Mouse (Mus musculus) spleen, adult 18-20 months (tissue): Measurements from ENCODE around the gene Ubn2.
"Not testable (repeated sequence)": the region's sequence is repeated elsewhere in the genome, so short reads cannot be mapped to it uniquely, and the experiment has no call there.

Experiments
- DNase-seq, 2 experiments: peaks; one replicate each; pipeline ENCODE4 v3.0.0; 2022; ENCODE audit warnings: mixed read lengths in 2 of 2

Gene Ubn2

GRCm38 (mm10) chr6:38433261-38434033 lies at the start of gene Ubn2:
Gene Ubn2, plus strand, starts transcription at chr6:38433950.
- peak; percentile 94 to 98 for DNase-seq

GRCm38 (mm10) chr6:38389671-38390070 lies 44.1 kb upstream of the Ubn2 start:
- DNase-seq, result peak in 1 of 2 experiments; percentile 9

- DNase-seq, result peak in 1 of 2 experiments; percentile 6
Observed at GRCm38 (mm10) chr6:38432457-38432856, 1.3 kb upstream of the Ubn2 start.

- peak; percentile 49 to 63 for DNase-seq
Observed at GRCm38 (mm10) chr6:38434055-38435023, 589 bp downstream of the Ubn2 start.

- DNase-seq, result no peak
Observed at GRCm38 (mm10) chr6:38443842-38444241, 10.1 kb downstream of the Ubn2 start.

GRCm38 (mm10) chr6:38448295-38448694 lies 14.5 kb downstream of the Ubn2 start:
- DNase-seq, result no peak

GRCm38 (mm10) chr6:38453049-38453448 lies 19.3 kb downstream of the Ubn2 start:
- no peak for DNase-seq

GRCm38 (mm10) chr6:38456425-38456824 lies 22.7 kb downstream of the Ubn2 start:
- DNase-seq, result not testable (repeated sequence)

- DNase-seq, result no peak
Observed at GRCm38 (mm10) chr6:38458075-38458474, 24.3 kb downstream of the Ubn2 start.

- no peak for DNase-seq
Observed at GRCm38 (mm10) chr6:38469591-38469990, 35.8 kb downstream of the Ubn2 start.

- no peak for DNase-seq
Observed at GRCm38 (mm10) chr6:38481694-38482371, 48.1 kb downstream of the Ubn2 start.

GRCm38 (mm10) chr6:38492550-38492949 lies 58.8 kb downstream of the Ubn2 start:
- DNase-seq, result peak; percentile 8 to 53

- DNase-seq, result no peak
Observed at GRCm38 (mm10) chr6:38495641-38496040, 61.9 kb downstream of the Ubn2 start.

GRCm38 (mm10) chr6:38512096-38512495 lies 78.3 kb downstream of the Ubn2 start:
- DNase-seq, result no peak

- DNase-seq, result no peak
Observed at GRCm38 (mm10) chr6:38512830-38513229, 79.1 kb downstream of the Ubn2 start.

GRCm38 (mm10) chr6:38515201-38515600 lies 81.5 kb downstream of the Ubn2 start:
- DNase-seq, result no peak

- no peak for DNase-seq
Observed at GRCm38 (mm10) chr6:38523851-38524250, 90.1 kb downstream of the Ubn2 start.

GRCm38 (mm10) chr6:38531211-38531820 lies 97.6 kb downstream of the Ubn2 start:
- no peak for DNase-seq

- DNase-seq, result peak; percentile 25 to 43
Observed at GRCm38 (mm10) chr6:38532500-38533420, 99.0 kb downstream of the Ubn2 start.

GRCm38 (mm10) chr6:38533428-38534405 lies 100.0 kb downstream of the Ubn2 start, which contains the start of gene Fmc1:
Gene Fmc1, plus strand, starts transcription at chr6:38533502.
- peak; percentile 87 to 94 for DNase-seq
